Mouse (Mus musculus) lung, postnatal 0 days (tissue): ENCODE measurements around the gene Ufc1. TPM values are rescaled to one million over a fixed set of nuclear protein-coding genes. Genes with fewer than 3 reads are reported as not detected.
"Not testable (repeated sequence)": the region's sequence is repeated elsewhere in the genome, so short reads cannot be mapped to it uniquely, and the experiment has no call there.

Experiments
- ATAC-seq: fragments of 200-750 bp; cut with Nextera tagmentation; 2 replicates; pipeline ENCODE4 v1.8.0; 2017; ENCODE audit warnings: moderate library complexity
- DNase-seq: peaks from one replicate; pipeline ENCODE4 v3.0.0-alpha.2; 2016; ENCODE audit warnings: low spot score
- H3K27ac ChIP-seq: fragments of 300-500 bp; sonication (generic); 2 replicates; pipeline ENCODE4 v1.5.1; 2014; ENCODE audit warnings: antibody characterized with exemption, mild to moderate bottlenecking, low read length, mixed read lengths
- H3K27me3 ChIP-seq: fragments of 300-500 bp; sonication (generic); replicated peaks from 2 replicates; pipeline ENCODE4 v1.6.1; 2014; ENCODE audit warnings: low read length, mixed read lengths; ENCODE audit not compliant: insufficient read depth
- H3K36me3 ChIP-seq: fragments of 300-500 bp; sonication (generic); 2 replicates; pipeline ENCODE4 v1.6.1; 2014; ENCODE audit warnings: low read length, mixed read lengths; ENCODE audit not compliant: insufficient read depth
- H3K4me1 ChIP-seq: fragments of 300-500 bp; sonication (generic); 2 replicates; pipeline ENCODE4 v1.6.1; 2014; ENCODE audit warnings: antibody characterized with exemption, low read depth, low read length, mixed read lengths; ENCODE audit not compliant: insufficient read depth
- H3K4me2 ChIP-seq: fragments of 300-500 bp; sonication (generic); replicated peaks from 2 replicates; pipeline ENCODE4 v1.6.1; 2014; ENCODE audit warnings: low read depth, mild to moderate bottlenecking, low read length, moderate library complexity, mixed read lengths
- H3K4me3 ChIP-seq: fragments of 300-500 bp; sonication (generic); 2 replicates; pipeline ENCODE4 v1.5.1; 2014; ENCODE audit warnings: low read depth, low read length
- H3K9ac ChIP-seq: fragments of 300-500 bp; sonication (generic); replicated peaks from 2 replicates; pipeline ENCODE4 v1.6.1; 2014; ENCODE audit warnings: low read depth, mild to moderate bottlenecking
- H3K9me3 ChIP-seq: fragments of 300-500 bp; sonication (generic); 2 replicates; pipeline ENCODE4 v1.6.1; 2016; ENCODE audit warnings: low read length, mixed read lengths
- CTCF ChIP-seq: IDR thresholded peaks from 2 replicates; pipeline ENCODE4 v1.5.1; 2016; ENCODE audit warnings: antibody characterized with exemption, mild to moderate bottlenecking
- EP300 ChIP-seq: IDR thresholded peaks from 2 replicates; pipeline ENCODE4 v1.6.1; 2016; ENCODE audit warnings: antibody characterized with exemption, mild to moderate bottlenecking, control low read depth
- WGBS: fragments of 180-500 bp; shearing (Covaris S2); extraction: QIAGEN DNeasy Blood & Tissue Kit; methylation state at CpG from one replicate; pipeline ENCODE4 v1.1.7; 2014; 5-methylcytosine and 5-hydroxymethylcytosine counted together
- polyA plus RNA-seq: library from polyadenylated mRNA; unstranded; fragments of >200 nt; fragmentation: Nextera tagmentation; extraction: Ambion mirVana; gene quantifications from 2 replicates; pipeline ENCODE4 v1.2.1, GENCODE M21; 2015

The Ufc1 gene
- polyA plus RNA-seq, 1 experiment from 2014 or later = 100 TPM

GRCm38 (mm10) chr1:171247916-171248315 lies 46.9 kb downstream of the Ufc1 start:
- 21% methylated on average over 4 of the region's 4 CpGs for WGBS
- Histone ChIP-seq H3K27ac (peak overlapping the region; percentile 94), H3K4me2 (peak overlapping the region; percentile 70), H3K4me3 (no peak overlapping the region), H3K4me1 (peaks cover 20% of the 10 kb centered on the region; the same call in 1 of the 2 replicates), H3K9ac (no peak overlapping the region), H3K27me3 (no peaks in the 10 kb centered on the region), H3K9me3 (no peaks in the 10 kb centered on the region), H3K36me3 (no peaks in the 10 kb centered on the region)
- TF ChIP-seq EP300 = no peak
- no peak for TF ChIP-seq CTCF
- DNase-seq (no peak), ATAC-seq (no peak)

GRCm38 (mm10) chr1:171247453-171247841 lies 47.4 kb downstream of the Ufc1 start:
- 0 out of 2 replicates have a peak overlapping the region, but pooled peaks have one; percentile 24 for H3K9ac ChIP-seq
- peaks cover 20% of the 10 kb centered on the region; the same call in 1 of the 2 replicates for H3K4me1 ChIP-seq
- H3K27me3 ChIP-seq = no peaks in the 10 kb centered on the region
- WGBS = 8% methylated on average over 13 of the region's 13 CpGs
- DNase-seq (no peak), ATAC-seq (peak; percentile 3)
- H3K36me3 ChIP-seq = no peaks in the 10 kb centered on the region
- peak overlapping the region; percentile 39 for H3K4me3 ChIP-seq
- H3K9me3 ChIP-seq = no peaks in the 10 kb centered on the region
- TF ChIP-seq CTCF (no peak), EP300 (no peak)
- H3K27ac ChIP-seq = peak overlapping the region; percentile 94
- peak overlapping the region; percentile 70 for H3K4me2 ChIP-seq

GRCm38 (mm10) chr1:171246709-171247452 lies 47.9 kb downstream of the Ufc1 start:
- Histone ChIP-seq H3K9ac (peak overlapping the region; percentile 83), H3K36me3 (no peaks in the 10 kb centered on the region), H3K9me3 (no peaks in the 10 kb centered on the region), H3K4me2 (peak overlapping the region; percentile 70), H3K27ac (peak overlapping the region; percentile 94), H3K4me3 (peak overlapping the region; percentile 71), H3K4me1 (peaks cover 20% of the 10 kb centered on the region; the same call in 1 of the 2 replicates), H3K27me3 (no peaks in the 10 kb centered on the region)
- TF ChIP-seq CTCF (peak; percentile 91), EP300 (peak; percentile 77)
- peak; percentile 93 for ATAC-seq
- WGBS = under 1% methylated on average over 40 of the region's 41 CpGs
- peak; percentile 99 for DNase-seq

- WGBS = 66% methylated on average over 8 of the region's 8 CpGs
- TF ChIP-seq EP300 (no peak), CTCF (no peak)
- no peak overlapping the region for H3K4me3 ChIP-seq
- H3K27ac ChIP-seq = no peak overlapping the region
- no peaks in the 10 kb centered on the region for H3K36me3 ChIP-seq
- no peaks in the 10 kb centered on the region for H3K27me3 ChIP-seq
- no peak overlapping the region for H3K9ac ChIP-seq
- ATAC-seq (no peak), DNase-seq (no peak)
- H3K4me2 ChIP-seq = no peak overlapping the region
- H3K4me1 ChIP-seq = peaks cover 18% of the 10 kb centered on the region; the same call in 1 of the 2 replicates
- H3K9me3 ChIP-seq = no peaks in the 10 kb centered on the region
Measured at GRCm38 (mm10) chr1:171245353-171245752, 49.5 kb downstream of the Ufc1 start.

GRCm38 (mm10) chr1:171241952-171242351 lies 52.9 kb downstream of the Ufc1 start:
- H3K9me3 ChIP-seq, H3K4me1 ChIP-seq, H3K4me3 ChIP-seq, H3K27ac ChIP-seq, ATAC-seq, H3K9ac ChIP-seq, H3K4me2 ChIP-seq, DNase-seq, H3K27me3 ChIP-seq: not testable (repeated sequence)
- peak; percentile 16 for TF ChIP-seq CTCF
- WGBS = 89% methylated on average over 12 of the region's 12 CpGs
- peaks cover 26% of the 10 kb centered on the region for H3K36me3 ChIP-seq

- no peak for ATAC-seq
- Histone ChIP-seq H3K4me1 (0 out of 2 replicates have a peak, but pooled peaks cover 4% of the 10 kb centered on the region), H3K27ac (peak overlapping the region; percentile 62), H3K27me3 (no peaks in the 10 kb centered on the region), H3K9me3 (no peaks in the 10 kb centered on the region), H3K9ac (no peak overlapping the region), H3K4me3 (no peak overlapping the region), H3K36me3 (peaks cover 31% of the 10 kb centered on the region), H3K4me2 (no peak overlapping the region)
- TF ChIP-seq EP300 = no peak
- no peak for TF ChIP-seq CTCF
- DNase-seq = no peak
- 92% methylated on average over 10 of the region's 10 CpGs for WGBS
Measured at GRCm38 (mm10) chr1:171240911-171241310, 53.9 kb downstream of the Ufc1 start.
